Mouse (Mus musculus): Measurements from ENCODE around the gene Zcchc14.

- TF ChIP-seq CTCF (IDR thresholded peaks at IDR 0.05; ENCODE audit: low read depth, low read length) (no peak), POLR2A (IDR thresholded peaks at IDR 0.05; ENCODE audit: borderline replicate concordance, low read depth, low read length) (no peak)
These were observed 7.9 kb upstream of the Zcchc14 start for GRCm38 (mm10) chr8:121660602-121661001.
